Comparison of ENCODE assay signal across 20 mouse cellular contexts in genomic region chr5:117820445-117820844, GRCm38 (mm10). TPM values are rescaled to one million over a fixed set of nuclear protein-coding genes. Genes with fewer than 3 reads are reported as not detected.
"Had no signal": no experiment of that assay in that cellular context is flagged by ENCODE, and none has a peak within 500 bp of the region (broad histone marks: within the 10 kb centered on the region; RNA-seq: fewer than 3 reads in every experiment).

No protein-coding gene starts in this region.

- H3K27me3 ChIP-seq: liver, embryonic 13.5 days; midbrain, embryonic 12.5 days; midbrain, embryonic 15.5 days; neural tube, embryonic 13.5 days had no signal

- ATAC-seq: intestine, embryonic 16.5 days; midbrain, embryonic 15.5 days had no signal

- H3K9ac ChIP-seq: liver, embryonic 13.5 days; midbrain, embryonic 12.5 days; midbrain, embryonic 15.5 days; neural tube, embryonic 13.5 days had no signal

- H3K9me3 ChIP-seq: liver, embryonic 13.5 days; midbrain, embryonic 12.5 days; midbrain, embryonic 15.5 days; neural tube, embryonic 13.5 days had no signal

- H3K4me3 ChIP-seq: left cerebral cortex, adult 2 months; liver, embryonic 13.5 days; midbrain, embryonic 12.5 days; midbrain, embryonic 15.5 days; myocyte; neural tube, embryonic 13.5 days had no signal

- H3K27ac ChIP-seq: left cerebral cortex, adult 2 months; liver, embryonic 13.5 days; midbrain, embryonic 12.5 days; midbrain, embryonic 15.5 days; neural tube, embryonic 13.5 days; stomach, postnatal 0 days had no signal

- H3K4me2 ChIP-seq: liver, embryonic 13.5 days; midbrain, embryonic 12.5 days; midbrain, embryonic 15.5 days; neural tube, embryonic 13.5 days had no signal

- H3K4me1 ChIP-seq: liver, embryonic 13.5 days; midbrain, embryonic 12.5 days; midbrain, embryonic 15.5 days had no signal

- H3K36me3 ChIP-seq: liver, embryonic 13.5 days; midbrain, embryonic 12.5 days; midbrain, embryonic 15.5 days; neural tube, embryonic 13.5 days had no signal

- DNase-seq: kidney, adult 2 months; kidney, postnatal 36 days; layer of hippocampus, postnatal 36 days; liver, embryonic 13.5 days; lung, adult 2 months; lung, postnatal 14 days; lung, postnatal 4 days; thymus, adult 2 months; thymus, postnatal 14 days; thymus, postnatal 4 days had no signal

RNA-seq across cellular contexts. Expression of gene Nos1, which starts 39.6 kb away (rescaled TPM):
- total RNA-seq: megakaryocyte-erythroid progenitor cell, adult 5-6 weeks; monocyte, adult 5-6 weeks; neutrophil, adult 5-6 weeks had no signal
- polyA plus RNA-seq: liver, embryonic 13.5 days had no signal
